Mouse (Mus musculus) CH12.LX (cell line): ENCODE results near the gene Cap2.

Source experiments
- CTCF ChIP-seq, 2 experiments: IDR thresholded peaks in 1 of 2; conservative IDR thresholded peaks in 1 of 2; 2 replicates each; pipeline ENCODE4 v1.5.1; 2011 to 2012; ENCODE audit warnings: low read depth in 2 of 2, low read length in 2 of 2, improper control_type of control experiment in 1 of 2, inconsistent platforms in 1 of 2, mild to moderate bottlenecking in 1 of 2, moderate library complexity in 1 of 2
- EP300 ChIP-seq: IDR thresholded peaks from 2 replicates; pipeline ENCODE4 v1.6.1; 2011; ENCODE audit warnings: low read length, improper control_type of control experiment
- NRF1 ChIP-seq: IDR thresholded peaks from 2 replicates; pipeline ENCODE4 v1.6.1; 2014; ENCODE audit warnings: low read depth, mild to moderate bottlenecking, inconsistent platforms, low read length, improper control_type of control experiment, moderate library complexity
- POLR2A ChIP-seq: IDR thresholded peaks from 2 replicates; pipeline ENCODE4 v1.6.1; 2011; ENCODE audit warnings: low read depth, mild to moderate bottlenecking, improper control_type of control experiment, low read length
- ZC3H11A ChIP-seq: IDR thresholded peaks from 2 replicates; pipeline ENCODE4 v1.6.1; 2012; ENCODE audit warnings: low read depth, mild to moderate bottlenecking, inconsistent platforms, low read length, improper control_type of control experiment

DNA sequence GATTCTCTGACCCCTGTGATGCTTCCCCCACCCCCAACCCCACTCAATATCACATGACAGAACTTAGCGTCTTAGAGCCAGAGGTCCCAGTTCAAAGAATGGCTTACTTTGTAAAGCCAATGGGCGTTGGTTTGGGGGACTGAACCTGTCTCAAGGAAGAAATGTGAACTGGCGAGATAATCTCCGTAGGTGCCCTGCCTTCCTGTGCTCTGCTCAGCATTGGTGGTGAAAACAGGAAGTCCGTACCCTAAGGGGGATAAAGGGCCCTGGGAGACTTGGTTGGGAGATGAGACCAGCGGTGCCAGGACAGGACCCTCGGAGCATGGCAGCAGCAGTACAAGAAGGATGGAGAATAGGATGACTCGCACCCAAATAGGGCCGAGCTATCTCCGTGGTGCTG lies 12.8 kb downstream of the Cap2 start:
- TF ChIP-seq CTCF (conservative IDR thresholded peaks at IDR 0.05 in 1 of 2, IDR thresholded peaks at IDR 0.05 in 1 of 2; ENCODE audit: low read depth in 2 of 2, low read length in 2 of 2) (no peak), ZC3H11A (no peak), EP300 (no peak), POLR2A (no peak), NRF1 (no peak)
